ENCODE assay signal across 29 mouse cellular contexts in the genomic region with DNA sequence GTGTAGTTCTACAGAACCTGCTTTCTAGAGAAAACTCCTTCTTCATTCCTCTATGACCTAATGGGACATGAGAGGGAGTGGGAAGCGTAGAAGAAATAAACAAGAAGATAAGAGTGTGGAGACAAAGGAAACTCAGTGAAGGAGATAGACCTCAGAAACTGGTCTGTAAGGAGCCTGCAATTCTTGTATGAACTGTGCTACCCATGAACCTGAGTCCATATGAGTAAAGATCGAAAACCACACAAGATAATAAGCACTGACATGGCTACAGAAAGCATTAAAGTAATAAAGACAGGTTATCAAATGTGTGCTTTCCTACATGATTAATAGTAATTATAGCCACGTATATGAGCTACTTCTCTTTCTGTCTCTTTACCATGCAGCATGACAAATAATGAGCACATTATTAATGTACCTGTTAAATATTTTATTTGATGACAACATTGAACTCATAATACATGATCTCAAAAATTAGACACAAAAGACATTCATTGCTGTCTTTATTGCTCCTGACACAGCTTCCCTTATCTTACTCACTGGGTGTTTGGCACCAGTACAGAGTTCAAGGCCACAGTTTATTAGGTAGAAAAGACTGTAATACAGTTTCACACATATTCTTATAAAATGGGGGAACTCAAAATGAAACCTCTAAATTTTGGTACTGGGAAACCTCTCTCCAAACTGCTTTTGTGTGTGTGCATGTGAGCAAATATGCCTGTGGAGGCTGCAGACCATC.
DNase-seq lines count a peak whose midpoint lies in the region; ATAC-seq and TF ChIP-seq lines count a peak whose summit lies in the region.
"Had no signal": no experiment of that assay in that cellular context is flagged by ENCODE, and none has a peak within 500 bp of the region (broad histone marks: within the 10 kb centered on the region; RNA-seq: fewer than 3 reads in every experiment).

No protein-coding gene starts in this region.

- H3K36me3 ChIP-seq in ES-Bruce4 (ENCODE audit: control insufficient read depth, insufficient read depth, low read length, poor library complexity, severe bottlenecking), result no peaks in the 10 kb centered on the region
- no peaks in the 10 kb centered on the region for H3K36me3 ChIP-seq in intestine, embryonic 15.5 days
- H3K36me3 ChIP-seq in small intestine, adult 2 months (ENCODE audit: control insufficient read depth, insufficient read depth, low read length), result no peaks in the 10 kb centered on the region
- H3K36me3 ChIP-seq: embryonic facial prominence, embryonic 10.5 days; embryonic facial prominence, embryonic 13.5 days; forebrain, embryonic 12.5 days; forebrain, embryonic 15.5 days; heart, embryonic 12.5 days; heart, embryonic 15.5 days; hindbrain, embryonic 10.5 days; hindbrain, embryonic 13.5 days had no signal

- no peaks in the 10 kb centered on the region for H3K9me3 ChIP-seq in ES-Bruce4 (replicated peaks; ENCODE audit: control insufficient read depth, insufficient read depth, low read length, poor library complexity, severe bottlenecking)
- no peaks in the 10 kb centered on the region for H3K9me3 ChIP-seq in intestine, embryonic 15.5 days
- H3K9me3 ChIP-seq: embryonic facial prominence, embryonic 10.5 days; embryonic facial prominence, embryonic 13.5 days; forebrain, embryonic 12.5 days; forebrain, embryonic 15.5 days; heart, embryonic 12.5 days; heart, embryonic 15.5 days; hindbrain, embryonic 10.5 days; hindbrain, embryonic 13.5 days had no signal

- ATAC-seq in intestine, embryonic 15.5 days, result peak; percentile 91
- no peak for ATAC-seq in activated CD4-positive, CD25-positive, alpha-beta regulatory T cell, adult 4 months
- ATAC-seq: CD4-positive, CD25-positive, alpha-beta regulatory T cell, adult 4 months; forebrain, embryonic 15.5 days; hindbrain, embryonic 16.5 days; Patski had no signal

- H3K9ac ChIP-seq in ES-Bruce4 (ENCODE audit: low read depth, poor library complexity, severe bottlenecking), result no peak overlapping the region
- no peak overlapping the region for H3K9ac ChIP-seq in intestine, embryonic 15.5 days
- H3K9ac ChIP-seq: embryonic facial prominence, embryonic 13.5 days; forebrain, embryonic 12.5 days; forebrain, embryonic 15.5 days; heart, embryonic 12.5 days; heart, embryonic 15.5 days; hindbrain, embryonic 13.5 days had no signal

- DNase-seq in cerebellum, postnatal 4 days (ENCODE audit: low spot score in 2 of 2), result no peak
- DNase-seq in urinary bladder, postnatal 4 days (ENCODE audit: low spot score in 2 of 2), result no peak
- DNase-seq: adrenal gland, adult 2 months; adrenal gland, postnatal 14 days; cerebellum, adult 11 months; cerebellum, adult 2 months; cerebellum, adult 9-11 months; cerebellum, postnatal 25 days; embryo, embryonic 11 days; gastrocnemius, postnatal 25 days; heart, adult 18-20 months; heart, postnatal 10 days; heart, postnatal 36 days had no signal

- no peak overlapping the region for H3K4me2 ChIP-seq in intestine, embryonic 15.5 days (replicated peaks)
- H3K4me2 ChIP-seq: embryonic facial prominence, embryonic 13.5 days; forebrain, embryonic 12.5 days; forebrain, embryonic 15.5 days; heart, embryonic 12.5 days; heart, embryonic 15.5 days; hindbrain, embryonic 13.5 days had no signal

- H3K27me3 ChIP-seq in ES-Bruce4 (ENCODE audit: control insufficient read depth, insufficient read depth, low read length, poor library complexity, severe bottlenecking), result no peaks in the 10 kb centered on the region
- no peaks in the 10 kb centered on the region for H3K27me3 ChIP-seq in intestine, embryonic 15.5 days (replicated peaks)
- H3K27me3 ChIP-seq in small intestine, adult 2 months (ENCODE audit: control insufficient read depth, insufficient read depth, low read length), result no peaks in the 10 kb centered on the region
- H3K27me3 ChIP-seq: forebrain, embryonic 15.5 days; heart, embryonic 12.5 days; heart, embryonic 15.5 days; hindbrain, embryonic 13.5 days had no signal

- no peak for TF ChIP-seq EP300 in ES-Bruce4 (IDR thresholded peaks at IDR 0.05; ENCODE audit: insufficient read depth, low read depth, low read length)

- no peak overlapping the region for H3K4me3 ChIP-seq in ES-Bruce4 (ENCODE audit: low read depth, low read length)
- no peak overlapping the region for H3K4me3 ChIP-seq in intestine, embryonic 15.5 days (replicated peaks)
- H3K4me3 ChIP-seq in small intestine, adult 2 months (ENCODE audit: low read depth, low read length), result no peak overlapping the region
- H3K4me3 ChIP-seq: embryonic facial prominence, embryonic 10.5 days; embryonic facial prominence, embryonic 13.5 days; erythroblast, embryonic 14.5 days; forebrain, embryonic 12.5 days; forebrain, embryonic 15.5 days; heart, embryonic 12.5 days; heart, embryonic 15.5 days; hindbrain, embryonic 10.5 days; hindbrain, embryonic 13.5 days had no signal

- no peak for TF ChIP-seq POLR2A in ES-Bruce4 (IDR thresholded peaks at IDR 0.05; ENCODE audit: insufficient read depth, low read length)
- no peak for TF ChIP-seq POLR2A in small intestine, adult 2 months (IDR thresholded peaks at IDR 0.05; ENCODE audit: low read depth, low read length)

- WGBS in intestine, embryonic 15.5 days, result 63% methylated on average over 3 of the region's 3 CpGs
- 30% methylated on average over 3 of the region's 3 CpGs for WGBS in small intestine, adult 2 months

- H3K27ac ChIP-seq in ES-Bruce4 (ENCODE audit: insufficient read depth, low read length), result peak overlapping the region; percentile 96
- 0 out of 2 replicates have a peak overlapping the region, but pooled peaks have one; percentile 5 for H3K27ac ChIP-seq in intestine, embryonic 15.5 days
- peak overlapping the region; percentile 78 for H3K27ac ChIP-seq in small intestine, adult 2 months (ENCODE audit: insufficient read depth, low read depth, low read length)
- H3K27ac ChIP-seq: embryonic facial prominence, embryonic 10.5 days; embryonic facial prominence, embryonic 13.5 days; forebrain, embryonic 12.5 days; forebrain, embryonic 15.5 days; heart, embryonic 15.5 days; hindbrain, embryonic 10.5 days; hindbrain, embryonic 13.5 days had no signal

- no peak for TF ChIP-seq CTCF in ES-Bruce4 (IDR thresholded peaks at IDR 0.05; ENCODE audit: low read depth, low read length)
- no peak for TF ChIP-seq CTCF in small intestine, adult 2 months (IDR thresholded peaks at IDR 0.05; ENCODE audit: extremely low read depth, insufficient read length, insufficient replicate concordance, low read depth, low read length)

- H3K4me1 ChIP-seq in ES-Bruce4 (ENCODE audit: control insufficient read depth, insufficient read depth, low read length), result peaks cover 8% of the 10 kb centered on the region
- H3K4me1 ChIP-seq in intestine, embryonic 15.5 days (replicated peaks), result no peaks in the 10 kb centered on the region
- H3K4me1 ChIP-seq in small intestine, adult 2 months (ENCODE audit: control insufficient read depth, insufficient read depth, insufficient read length, low read length), result peaks cover 10% of the 10 kb centered on the region; the same call in 1 of the 2 replicates
- H3K4me1 ChIP-seq: embryonic facial prominence, embryonic 10.5 days; heart, embryonic 12.5 days; heart, embryonic 15.5 days; hindbrain, embryonic 13.5 days had no signal

Comparison
In these comparisons a context has a peak if more than half of its experiments do, and no peak if none do; other contexts are left out.
1. H3K27ac ChIP-seq: peak in every context shown above with its lines; median percentile 96 in ES-Bruce4; 78 in small intestine, adult 2 months; 5 in intestine, embryonic 15.5 days.